Mouse (Mus musculus) heart, adult 10 weeks (tissue): Measurements from ENCODE around the gene Klhl6. TPM values are rescaled to one million over a fixed set of nuclear protein-coding genes. Genes with fewer than 3 reads are reported as not detected.

ENCODE experiments used
- polyA plus RNA-seq: library from polyadenylated mRNA; stranded (reverse); fragments of 350-450 nt; fragmentation: Illumina TruSeq; extraction: RNeasy Lipid Tissue Mini Kit (QIAGEN cat#74804); gene quantifications from one replicate; pipeline ENCODE4 v1.2.3, GENCODE M21; 2014; ENCODE audit warnings: low read depth, low replicate concordance

The Klhl6 gene
- 9.0 TPM for polyA plus RNA-seq

DNA sequence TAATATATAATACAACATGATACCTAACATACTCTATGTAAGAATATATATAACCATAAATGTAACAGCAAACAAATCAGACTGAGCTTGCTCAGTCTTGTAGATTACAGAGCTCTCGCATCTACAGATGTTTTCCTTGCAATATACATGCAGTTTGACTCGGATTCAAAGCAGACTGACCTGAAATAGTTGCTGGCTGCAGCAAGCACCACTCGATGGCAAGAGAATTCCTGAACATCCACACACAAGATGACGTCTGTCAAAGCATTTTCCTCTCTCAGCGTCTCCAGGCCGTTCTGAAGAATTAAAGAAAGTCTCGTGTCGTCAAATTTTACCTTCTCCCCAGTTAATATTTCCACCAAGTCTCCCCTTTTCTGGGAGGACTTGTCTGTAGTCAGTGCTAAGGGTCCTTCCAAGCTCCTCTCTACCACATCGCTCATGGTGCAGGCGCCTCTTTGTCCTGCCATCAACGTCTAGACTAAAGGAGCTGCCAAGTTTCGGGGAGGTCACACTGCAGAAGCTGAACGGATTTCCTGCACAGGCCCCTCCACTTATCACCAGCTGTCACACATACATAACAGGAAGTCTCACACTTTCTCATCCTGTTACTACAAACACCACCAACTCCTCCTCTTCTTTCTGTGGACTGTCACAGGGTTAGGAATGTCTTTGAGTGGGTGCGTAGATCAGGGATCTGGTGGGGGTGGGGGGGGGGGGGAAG is at the start of gene Klhl6:
Gene Klhl6 (minus strand): TSS at position 501 of the 721 bp plus-strand sequence.

Other genes with a start within 250 kb of the Klhl6 start
- gene B3gnt5, start 222.8 kb downstream of the Klhl6 start, polyA plus RNA-seq: 0.26 TPM
- gene Klhl24, start 114.5 kb upstream of the Klhl6 start, polyA plus RNA-seq: 109 TPM
- gene Yeats2, start 158.0 kb upstream of the Klhl6 start, polyA plus RNA-seq: 5.6 TPM